Mouse (Mus musculus) embryo, embryonic 11.5 days (tissue): ENCODE measurements around the gene Rgl2.

Experiments used
- DNase-seq: peaks from one replicate; pipeline ENCODE4 v3.0.0-alpha.2; 2012; ENCODE audit warnings: low read depth, low spot score

The Rgl2 gene

GRCm38 (mm10) chr17:33921361-33921760 lies 8.0 kb upstream of the Rgl2 start:
- no peak for DNase-seq

GRCm38 (mm10) chr17:33924577-33925283 lies 4.6 kb upstream of the Rgl2 start:
- no peak for DNase-seq

GRCm38 (mm10) chr17:33925406-33926116 lies 3.8 kb upstream of the Rgl2 start:
- DNase-seq = no peak

- DNase-seq = no peak
These were observed 3.0 kb upstream of the Rgl2 start for GRCm38 (mm10) chr17:33926207-33926932.

GRCm38 (mm10) chr17:33928251-33928947 lies 944 bp upstream of the Rgl2 start:
- no peak for DNase-seq

GRCm38 (mm10) chr17:33930280-33931158 lies 1.2 kb downstream of the Rgl2 start:
- DNase-seq = no peak

- no peak for DNase-seq
These were observed 2.0 kb downstream of the Rgl2 start for GRCm38 (mm10) chr17:33931159-33931866.

GRCm38 (mm10) chr17:33931947-33932346 lies 2.6 kb downstream of the Rgl2 start:
- no peak for DNase-seq

GRCm38 (mm10) chr17:33932448-33932847 lies 3.1 kb downstream of the Rgl2 start:
- no peak for DNase-seq

GRCm38 (mm10) chr17:33932970-33933369 lies 3.6 kb downstream of the Rgl2 start:
- no peak for DNase-seq

GRCm38 (mm10) chr17:33935422-33936055 lies 6.2 kb downstream of the Rgl2 start:
- DNase-seq = no peak

- no peak for DNase-seq
These were observed 7.7 kb downstream of the Rgl2 start for GRCm38 (mm10) chr17:33936993-33937392.

- no peak for DNase-seq
These were observed 9.4 kb downstream of the Rgl2 start for GRCm38 (mm10) chr17:33938783-33939182.

- peak; percentile 83 for DNase-seq
These were observed 11.0 kb downstream of the Rgl2 start, which contains the start of the genes Pfdn6 and Wdr46 for GRCm38 (mm10) chr17:33940206-33940805. Gene Pfdn6, minus strand, starts transcription at chr17:33940343. Gene Wdr46, plus strand, starts transcription at chr17:33940660.

GRCm38 (mm10) chr17:33940981-33941380 lies 11.6 kb downstream of the Rgl2 start:
- no peak for DNase-seq

GRCm38 (mm10) chr17:33941381-33941780 lies 12.0 kb downstream of the Rgl2 start:
- DNase-seq = no peak

GRCm38 (mm10) chr17:33943454-33943853 lies 14.1 kb downstream of the Rgl2 start:
- no peak for DNase-seq

GRCm38 (mm10) chr17:33947430-33948089 lies 18.2 kb downstream of the Rgl2 start:
- DNase-seq = no peak
